Mouse (Mus musculus) urinary bladder, postnatal 36 days (tissue): ENCODE results near the gene B4gat1.

Source experiments
- DNase-seq, 2 experiments: peaks; one replicate each; pipeline ENCODE4 v3.0.0; 2022; ENCODE audit warnings: low spot score in 2 of 2, mixed read lengths in 1 of 2

The B4gat1 gene

DNA sequence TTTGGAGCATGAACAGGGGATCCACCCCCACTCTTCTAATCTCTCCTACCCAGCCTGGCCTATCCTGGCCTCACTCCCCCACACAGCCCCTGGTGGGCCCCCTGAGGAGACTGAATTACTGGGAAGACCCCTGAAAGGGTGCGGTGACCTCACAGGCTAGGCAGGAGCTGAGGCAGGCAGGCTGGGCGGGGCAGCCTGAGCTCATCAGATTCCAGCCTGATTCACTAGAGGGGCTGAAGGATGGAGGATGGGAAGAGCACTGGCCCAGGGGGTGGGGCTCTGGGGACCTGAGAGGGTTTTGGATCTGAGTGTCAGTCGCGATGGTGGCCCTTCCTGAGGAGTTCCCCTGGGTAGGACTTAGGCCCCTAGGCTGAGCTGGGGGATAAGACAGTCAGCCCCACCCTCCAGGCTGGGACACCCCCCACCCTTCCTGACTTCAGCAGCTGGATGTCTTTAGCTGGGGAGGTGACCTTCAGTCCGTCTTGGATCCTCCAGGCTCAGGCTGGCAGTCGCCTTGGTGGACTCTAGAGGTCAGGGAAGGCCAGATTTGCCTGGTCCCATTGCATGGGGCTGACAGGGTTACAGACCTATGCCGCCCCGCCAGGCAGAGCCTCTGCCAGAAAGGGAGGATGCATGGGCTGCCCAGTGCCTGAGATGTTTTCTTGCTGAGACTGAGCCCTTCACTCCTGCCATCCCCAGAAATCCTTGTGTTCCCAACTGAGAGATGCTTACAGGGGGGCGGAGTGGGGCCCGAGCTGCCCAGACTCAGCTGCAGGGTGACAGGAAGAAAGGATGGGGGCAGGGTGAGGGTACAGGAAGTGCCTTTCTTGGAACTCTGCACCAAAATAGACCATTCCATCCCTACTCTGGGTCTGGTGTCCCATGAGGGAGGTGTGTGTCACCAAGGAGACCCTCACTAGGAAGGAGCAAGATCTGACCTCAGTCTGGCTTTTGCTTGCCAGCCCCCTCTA is 20.5 kb downstream of the B4gat1 start:
- DNase-seq: peak in 1 of 2 experiments; percentile 42

DNA sequence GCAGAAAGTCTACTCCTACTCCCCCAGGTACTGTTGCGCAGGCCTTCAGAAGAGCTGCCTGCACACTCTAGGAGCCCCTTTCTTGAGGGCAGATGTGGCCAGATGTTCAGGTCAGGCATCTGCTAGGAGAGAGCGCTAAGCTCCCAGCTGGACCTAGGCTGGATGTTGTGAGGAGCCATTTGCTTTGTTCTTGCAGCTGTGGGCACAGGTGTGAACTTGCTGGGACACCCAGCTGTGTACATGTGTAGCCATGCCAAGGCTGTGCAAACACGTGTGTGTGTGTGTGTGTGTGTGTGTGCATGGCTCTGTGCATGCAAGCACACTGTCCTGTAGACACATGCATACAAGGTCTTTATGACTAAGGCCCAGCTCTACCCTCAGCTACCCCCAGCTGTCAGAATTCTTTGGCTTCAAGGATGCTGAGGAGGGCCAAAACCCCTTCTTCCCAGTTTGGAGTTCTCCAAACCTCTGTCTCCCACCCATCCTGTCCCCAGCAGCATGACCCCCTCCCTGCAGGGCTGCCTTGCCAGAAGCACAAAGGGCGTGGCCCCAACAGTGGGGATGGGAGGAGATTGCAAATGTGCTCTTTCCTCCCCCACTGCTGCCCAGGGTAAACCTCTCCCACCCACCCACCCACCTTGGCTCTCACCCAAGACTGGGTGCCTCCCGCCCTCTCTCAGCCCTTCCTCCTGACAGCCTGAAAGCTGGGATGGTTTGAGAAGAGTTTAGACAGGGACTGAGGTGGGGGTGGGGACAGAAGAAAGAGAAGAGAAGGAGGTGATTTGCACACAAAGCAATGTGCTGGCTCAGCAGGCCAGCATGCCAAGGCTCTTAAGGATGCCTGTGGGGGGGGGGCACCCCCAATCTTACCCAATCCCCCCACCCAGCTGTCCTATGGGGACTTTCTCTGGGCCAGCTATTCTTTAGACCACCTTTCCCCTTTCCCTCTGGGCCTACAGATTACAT is 22.0 kb downstream of the B4gat1 start:
- DNase-seq: peak; percentile 55 to 63

DNA sequence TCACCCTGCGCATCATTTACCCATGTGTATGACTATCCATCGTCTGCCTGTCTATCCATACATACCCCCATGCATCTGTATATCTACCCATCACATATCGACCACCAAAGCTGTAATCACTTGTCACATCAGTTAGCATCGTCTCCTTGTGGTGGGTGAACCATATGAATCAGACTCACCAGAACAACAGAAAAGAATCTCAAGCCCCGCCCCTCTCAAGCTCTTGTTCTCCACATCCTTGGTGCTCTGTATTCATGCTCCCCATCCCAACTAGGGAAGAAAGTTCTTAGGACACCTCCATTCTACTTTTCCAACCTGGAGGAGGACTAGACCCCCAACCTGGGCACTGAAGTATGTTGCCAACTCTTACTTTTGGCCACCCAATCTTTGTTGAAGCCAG is 23.4 kb downstream of the B4gat1 start:
- DNase-seq: no peak

DNA sequence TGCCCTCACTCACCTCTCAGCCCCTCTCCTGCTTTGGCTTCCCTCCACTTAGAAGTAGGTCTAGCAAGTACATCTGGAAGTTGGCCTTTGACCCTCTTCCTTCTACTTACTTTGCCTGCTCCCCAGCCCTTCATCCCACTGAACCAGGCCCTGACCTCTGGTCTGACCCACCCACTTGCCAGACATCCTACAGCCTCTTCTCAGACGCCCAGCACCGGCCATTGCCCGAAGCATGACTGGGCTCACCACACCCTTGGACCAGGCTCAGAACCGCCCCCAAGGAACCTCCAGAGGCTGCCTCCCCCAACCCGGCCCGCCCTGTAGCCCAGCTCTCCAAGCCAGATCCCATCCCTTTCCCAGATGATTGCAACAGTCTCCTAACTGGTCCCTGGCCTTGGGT is 23.8 kb downstream of the B4gat1 start:
- peak in 1 of 2 experiments; percentile 72 for DNase-seq

DNA sequence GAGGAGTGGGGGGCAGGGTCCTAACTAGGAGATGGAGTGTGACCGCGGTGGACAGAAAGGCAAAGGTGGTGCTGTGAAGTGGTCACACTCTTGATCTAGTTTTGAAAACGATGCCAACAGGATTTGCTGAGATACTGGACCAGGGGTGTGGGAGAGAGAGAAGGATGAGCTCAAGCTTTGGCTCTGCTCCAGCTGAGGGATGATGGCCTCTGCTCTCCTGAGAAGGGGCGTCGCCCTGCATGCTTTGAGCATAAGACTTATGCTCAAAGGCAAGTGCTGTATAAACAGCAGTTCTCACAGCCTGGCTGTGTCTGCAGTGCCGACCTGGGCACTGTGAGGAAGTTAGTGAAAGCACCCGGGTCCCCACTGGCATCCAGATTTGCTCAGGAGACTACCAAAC is 26.5 kb downstream of the B4gat1 start:
- DNase-seq: peak in 1 of 2 experiments; percentile 51

DNA sequence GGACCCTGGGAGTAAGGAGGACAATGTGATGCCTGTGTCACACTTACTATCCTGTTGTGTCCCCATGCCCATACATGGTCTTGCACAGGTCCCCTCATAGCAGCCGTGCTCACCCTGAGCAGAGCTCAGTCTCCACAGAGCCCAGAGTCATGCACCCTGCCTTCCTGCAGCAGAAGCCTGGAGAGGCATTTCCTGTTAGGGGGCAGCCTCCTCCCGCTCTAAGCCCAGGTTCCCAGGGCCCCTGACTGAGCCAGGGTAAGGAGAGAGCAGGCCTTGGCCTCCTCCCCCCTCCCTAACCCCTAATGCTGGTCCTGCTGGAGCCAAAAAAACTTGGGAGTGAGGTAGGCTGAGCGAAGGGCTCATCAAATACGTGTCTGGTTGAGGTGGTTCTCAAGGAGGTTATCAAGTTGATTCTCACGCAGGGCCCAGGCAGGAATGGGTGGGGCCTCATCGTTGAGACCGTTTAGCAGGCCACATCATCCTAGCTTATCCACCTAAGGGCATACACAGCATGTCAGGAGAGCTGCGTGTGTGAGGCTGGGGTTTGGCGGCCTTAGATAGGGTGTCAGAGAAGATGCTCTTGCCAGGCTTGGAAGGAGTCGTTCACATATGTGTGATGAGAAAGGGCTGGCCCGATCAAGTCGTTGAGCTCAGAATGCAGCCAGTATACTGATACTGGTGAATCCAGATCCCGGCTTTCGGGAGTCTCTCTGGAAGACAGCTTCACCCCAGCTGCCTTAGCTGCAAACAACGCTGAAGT is 28.6 kb downstream of the B4gat1 start:
- DNase-seq: no peak

DNA sequence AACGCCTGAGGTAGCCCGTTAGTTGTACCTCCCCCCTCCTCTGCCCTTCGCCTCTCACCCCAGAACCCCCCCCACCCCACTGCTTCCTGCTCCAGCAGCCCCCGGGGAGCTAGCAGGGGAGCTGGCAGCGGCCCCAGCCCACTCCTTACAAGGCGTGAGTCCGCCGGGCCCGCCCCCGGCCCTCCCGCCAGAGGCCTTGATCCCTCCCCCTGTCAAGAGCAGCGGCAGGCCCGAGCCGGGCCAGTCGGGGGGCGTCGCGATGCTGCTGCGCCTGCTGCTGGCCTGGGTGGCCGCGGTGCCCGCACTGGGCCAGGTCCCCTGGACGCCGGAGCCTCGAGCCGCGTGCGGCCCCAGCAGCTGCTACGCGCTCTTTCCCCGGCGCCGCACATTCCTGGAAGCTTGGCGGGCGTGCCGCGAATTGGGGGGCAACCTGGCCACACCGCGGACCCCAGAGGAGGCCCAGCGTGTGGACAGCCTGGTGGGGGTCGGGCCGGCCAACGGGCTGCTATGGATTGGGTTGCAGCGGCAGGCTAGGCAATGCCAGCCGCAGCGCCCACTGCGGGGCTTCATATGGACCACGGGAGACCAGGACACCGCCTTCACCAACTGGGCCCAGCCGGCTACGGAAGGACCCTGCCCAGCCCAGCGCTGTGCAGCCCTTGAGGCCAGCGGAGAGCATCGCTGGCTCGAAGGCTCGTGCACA is 29.4 kb downstream of the B4gat1 start, which contains the start of gene Cd248:
Gene Cd248, plus strand, starts transcription at position 212 of the 703 bp plus-strand sequence.
- DNase-seq: peak in 1 of 2 experiments; percentile 76

DNA sequence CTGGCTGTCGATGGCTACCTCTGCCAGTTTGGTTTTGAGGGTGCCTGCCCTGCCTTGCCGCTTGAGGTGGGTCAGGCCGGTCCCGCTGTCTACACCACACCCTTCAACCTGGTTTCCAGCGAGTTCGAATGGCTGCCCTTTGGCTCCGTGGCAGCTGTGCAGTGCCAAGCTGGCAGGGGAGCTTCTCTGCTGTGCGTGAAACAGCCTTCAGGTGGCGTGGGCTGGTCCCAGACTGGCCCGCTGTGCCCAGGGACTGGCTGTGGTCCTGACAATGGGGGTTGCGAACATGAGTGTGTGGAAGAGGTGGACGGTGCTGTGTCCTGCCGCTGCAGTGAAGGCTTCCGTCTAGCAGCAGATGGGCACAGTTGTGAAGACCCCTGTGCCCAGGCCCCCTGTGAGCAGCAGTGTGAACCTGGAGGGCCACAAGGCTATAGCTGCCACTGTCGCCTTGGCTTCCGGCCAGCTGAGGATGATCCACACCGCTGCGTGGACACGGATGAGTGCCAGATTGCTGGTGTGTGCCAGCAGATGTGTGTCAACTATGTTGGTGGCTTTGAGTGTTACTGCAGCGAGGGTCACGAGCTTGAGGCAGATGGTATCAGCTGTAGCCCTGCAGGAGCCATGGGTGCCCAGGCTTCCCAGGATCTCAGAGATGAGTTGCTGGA is 30.1 kb downstream of the B4gat1 start:
- no peak for DNase-seq

DNA sequence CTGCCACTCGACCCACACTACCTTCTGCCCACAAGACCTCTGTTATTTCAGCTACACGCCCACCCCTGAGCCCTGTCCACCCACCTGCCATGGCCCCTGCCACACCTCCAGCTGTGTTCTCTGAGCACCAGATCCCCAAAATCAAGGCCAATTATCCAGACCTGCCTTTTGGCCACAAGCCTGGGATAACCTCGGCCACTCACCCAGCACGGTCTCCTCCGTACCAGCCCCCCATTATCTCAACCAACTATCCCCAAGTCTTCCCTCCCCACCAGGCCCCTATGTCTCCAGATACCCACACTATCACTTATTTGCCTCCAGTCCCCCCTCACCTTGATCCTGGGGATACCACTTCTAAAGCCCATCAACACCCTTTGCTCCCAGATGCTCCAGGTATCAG is 30.9 kb downstream of the B4gat1 start:
- DNase-seq: no peak

DNA sequence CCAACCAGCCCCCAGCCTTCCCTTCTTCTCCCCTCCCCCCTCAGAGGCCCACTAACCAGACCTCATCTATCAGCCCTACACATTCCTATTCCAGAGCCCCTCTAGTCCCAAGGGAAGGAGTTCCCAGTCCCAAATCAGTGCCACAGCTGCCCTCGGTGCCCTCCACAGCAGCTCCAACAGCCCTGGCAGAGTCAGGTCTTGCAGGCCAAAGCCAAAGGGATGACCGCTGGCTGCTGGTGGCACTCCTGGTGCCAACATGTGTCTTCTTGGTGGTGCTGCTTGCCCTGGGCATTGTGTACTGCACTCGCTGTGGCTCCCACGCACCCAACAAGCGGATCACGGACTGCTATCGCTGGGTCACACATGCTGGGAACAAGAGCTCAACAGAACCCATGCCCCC is 31.4 kb downstream of the B4gat1 start:
- DNase-seq: no peak

DNA sequence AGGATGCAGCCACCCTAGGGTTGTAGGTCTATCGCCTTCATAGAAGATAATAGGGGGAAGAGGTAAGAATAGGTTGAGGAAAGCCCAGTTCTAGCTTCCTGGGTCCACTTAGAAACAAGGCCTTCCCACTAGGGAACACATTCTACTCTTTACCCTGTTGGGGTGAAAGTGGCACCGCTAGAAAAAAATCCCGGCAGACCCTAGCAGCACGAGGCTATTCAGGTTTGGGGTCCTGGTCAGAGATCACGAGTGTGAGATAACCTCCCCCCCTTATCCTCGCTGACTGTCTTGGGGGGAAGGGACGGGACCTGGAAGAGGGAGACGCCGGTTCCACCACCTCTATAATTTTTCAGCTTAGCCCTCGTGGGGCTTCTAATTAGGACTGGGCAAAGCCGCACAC is 32.5 kb downstream of the B4gat1 start:
- DNase-seq: no peak

DNA sequence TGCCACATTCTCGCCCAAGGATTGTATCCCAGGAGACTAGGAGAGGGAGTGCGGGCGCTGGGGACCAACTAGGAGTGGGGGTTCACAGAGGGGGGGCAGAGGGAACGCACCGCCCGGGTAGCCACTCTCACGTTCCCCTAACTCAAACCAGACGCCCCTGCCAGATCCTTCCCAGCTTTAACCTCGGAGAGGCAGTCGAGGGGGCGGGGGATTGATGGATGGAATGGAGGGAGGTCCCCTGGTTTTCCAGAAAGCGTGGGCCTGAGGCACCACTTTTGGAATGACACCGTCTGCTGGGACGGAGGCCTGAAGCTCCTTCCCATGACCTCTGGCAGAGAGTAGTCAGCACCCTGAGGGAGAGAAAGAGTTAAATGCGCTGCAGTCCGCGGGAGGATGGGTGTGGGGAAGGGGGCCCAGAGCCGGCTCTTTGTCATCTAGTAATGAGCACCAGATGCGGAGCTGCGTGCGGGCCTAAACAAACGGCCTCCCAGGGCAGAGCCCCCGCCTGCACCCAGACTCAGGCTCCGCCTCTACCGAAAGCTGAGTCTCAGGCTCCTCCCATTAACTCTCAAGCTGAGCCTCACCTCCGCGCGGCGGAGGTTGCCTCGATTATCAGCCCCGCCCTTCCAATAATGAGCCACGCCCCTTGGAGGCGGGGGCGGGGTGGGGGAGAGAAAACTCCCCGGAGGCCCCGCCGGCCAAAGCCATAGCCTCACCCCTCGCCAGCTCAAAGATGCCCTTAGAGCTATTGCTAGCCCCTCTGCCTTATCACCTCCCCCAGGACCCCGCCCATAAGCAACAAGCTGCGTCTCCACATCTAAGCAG is 33.1 kb downstream of the B4gat1 start:
- peak; percentile 75 to 85 for DNase-seq

DNA sequence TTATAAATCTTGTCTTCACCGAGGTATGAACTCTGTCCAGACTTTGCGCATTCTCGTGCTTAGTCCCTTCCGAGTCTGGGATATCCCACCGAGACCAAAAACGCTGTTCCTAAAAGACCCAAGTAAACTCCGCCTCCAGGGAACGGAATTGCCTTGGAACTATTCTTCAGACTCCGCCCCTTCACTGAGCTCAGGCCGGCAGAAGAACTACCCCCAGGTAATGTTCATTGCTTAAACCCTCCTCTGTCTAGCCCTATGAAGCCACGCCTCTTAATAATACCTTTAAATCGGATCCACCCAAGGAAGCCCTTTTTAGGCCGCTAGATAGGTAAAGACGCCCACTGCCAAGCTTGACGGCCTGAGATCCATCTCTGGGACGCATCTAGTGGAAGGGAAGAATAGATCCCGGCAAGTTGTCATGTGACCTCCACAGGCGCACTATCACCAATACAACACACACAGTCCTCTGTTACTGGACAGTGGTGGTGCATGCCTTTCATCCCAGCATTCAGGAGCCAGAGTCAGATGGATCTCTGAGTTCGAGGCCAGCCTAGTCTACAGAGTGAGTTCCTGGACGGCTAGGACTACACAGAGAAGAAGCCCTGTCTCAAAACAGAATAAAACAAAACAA is 33.9 kb downstream of the B4gat1 start:
- DNase-seq: no peak

DNA sequence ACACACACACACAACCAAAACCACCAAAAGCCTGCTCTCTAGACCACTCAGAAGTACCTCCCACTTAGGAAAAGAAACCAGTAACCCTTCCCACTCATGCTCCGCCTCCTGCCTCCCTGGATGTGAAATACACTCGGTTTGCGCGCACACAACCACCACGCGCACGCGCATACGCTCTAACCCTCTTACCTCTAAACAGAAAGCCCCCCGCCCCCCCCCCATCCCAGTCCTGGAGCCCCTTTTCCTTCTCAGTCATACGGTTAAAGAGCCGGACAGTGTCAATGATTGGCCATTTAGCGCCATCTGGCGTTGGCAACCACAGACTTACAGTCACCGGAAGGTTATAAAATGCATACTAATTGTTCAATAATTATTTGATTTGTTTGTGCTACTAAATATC is 34.4 kb downstream of the B4gat1 start:
- peak; percentile 51 to 53 for DNase-seq

DNA sequence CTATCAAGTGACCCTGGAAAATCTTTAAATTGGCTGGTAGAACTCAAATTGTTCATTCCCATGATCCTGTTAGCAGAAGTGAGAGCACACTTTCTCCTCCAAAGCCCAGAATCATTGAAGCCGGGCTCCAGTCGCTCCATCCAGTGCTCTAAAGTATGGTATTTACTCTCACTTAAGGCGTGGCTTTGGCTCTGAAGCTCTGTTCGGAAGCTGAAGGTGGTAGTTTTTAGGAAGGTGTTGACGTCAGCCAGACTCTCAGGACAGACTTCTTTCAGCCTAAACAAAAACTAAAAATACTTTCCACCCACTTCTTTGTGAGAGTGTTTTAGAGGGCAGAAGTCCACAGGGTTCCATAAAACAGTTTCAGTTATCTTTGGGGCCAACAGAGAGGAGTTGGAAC is 34.9 kb downstream of the B4gat1 start:
- no peak for DNase-seq

DNA sequence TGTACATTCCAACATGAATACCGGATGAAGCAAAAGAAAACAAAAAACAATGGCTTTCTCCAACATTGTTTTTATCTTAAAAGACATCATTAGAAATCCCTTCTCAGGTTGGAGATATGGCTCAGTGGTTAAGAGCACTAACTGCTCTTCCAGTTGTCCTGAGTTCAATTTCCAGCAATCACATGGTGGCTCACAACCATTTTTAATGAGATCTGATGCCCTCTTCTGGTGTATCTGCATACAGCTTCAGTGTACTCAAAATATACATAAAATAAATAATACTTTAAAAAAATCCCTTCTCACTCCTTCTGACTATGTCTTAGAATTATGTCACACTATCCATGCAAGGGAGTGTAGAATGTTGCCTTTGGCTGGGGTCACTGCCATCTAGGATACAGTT is 40.7 kb downstream of the B4gat1 start:
- no peak for DNase-seq

DNA sequence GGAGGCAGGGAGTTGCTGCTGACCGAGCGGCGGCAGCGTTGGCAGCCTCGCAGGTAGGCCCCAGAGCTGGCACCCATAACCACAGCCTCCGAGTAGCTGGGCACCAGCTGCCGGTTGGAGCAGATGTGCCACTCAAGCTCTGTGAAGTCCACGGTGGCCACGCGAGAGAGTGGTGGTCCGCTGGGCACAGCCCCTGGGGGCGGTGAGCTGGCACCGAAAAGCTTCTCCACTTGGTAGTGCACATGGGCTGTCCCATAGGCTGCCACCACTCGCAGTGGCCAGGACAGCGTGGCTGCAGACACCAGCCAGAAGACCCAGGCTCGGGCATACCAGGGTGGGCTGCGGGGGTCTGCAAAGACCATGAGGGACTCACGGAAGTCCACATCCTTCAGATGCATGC is 43.4 kb downstream of the B4gat1 start:
- DNase-seq: no peak

DNA sequence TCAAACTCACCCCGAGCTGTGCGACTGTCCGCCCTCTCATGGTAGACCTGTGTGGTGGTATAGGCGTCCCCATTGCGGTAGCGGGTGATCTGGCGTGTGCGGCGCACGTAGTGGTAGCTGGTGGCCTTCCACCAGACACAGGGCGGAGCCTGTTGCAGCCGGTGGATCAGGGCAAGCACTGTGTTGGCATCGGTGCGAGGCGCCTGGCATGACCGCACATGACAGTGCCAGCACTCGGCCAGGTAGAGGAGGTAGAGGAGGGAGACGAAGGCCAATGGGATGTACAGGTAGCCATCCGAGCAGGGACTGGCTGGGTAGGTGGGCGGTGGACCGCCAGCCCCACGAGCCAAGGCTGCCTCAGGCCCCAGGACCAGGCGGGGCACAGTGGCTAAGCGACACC is 44.0 kb downstream of the B4gat1 start:
- DNase-seq: no peak
